Mouse (Mus musculus): ENCODE measurements at regions not wholly inside any gene's neighbourhood (a gene's known extent, or its start where the extent isn't known, plus 50 kb on each side); places are given as distances from the start of the nearest gene placed in this dataset.

DNA sequence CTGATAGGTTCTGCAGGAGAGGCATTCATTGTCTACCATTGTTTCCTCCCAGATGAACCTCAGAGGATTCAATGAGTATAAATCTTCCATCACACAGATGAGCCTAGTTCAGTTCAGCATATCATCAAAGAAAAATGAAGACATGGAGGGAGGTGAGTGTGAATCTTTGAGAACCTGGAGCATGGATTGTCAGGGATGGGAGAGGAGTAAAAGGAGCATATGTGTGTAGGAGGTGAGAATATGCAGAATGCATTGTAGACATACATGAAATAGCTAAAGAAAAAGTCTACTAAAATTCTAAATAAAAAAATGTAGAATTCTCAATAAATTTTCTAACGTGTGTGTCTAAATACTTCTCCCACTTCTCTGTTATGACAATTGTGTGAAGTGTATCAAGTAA lies 284.8 kb upstream of the Kif2b start:
- Histone ChIP-seq H3K27ac (no peak overlapping the region), H3K4me3 (no peak overlapping the region)
- DNase-seq (ENCODE audit: low spot score in 2 of 2), result no peak
- TF ChIP-seq CTCF (conservative IDR thresholded peaks at IDR 0.05), result no peak

DNA sequence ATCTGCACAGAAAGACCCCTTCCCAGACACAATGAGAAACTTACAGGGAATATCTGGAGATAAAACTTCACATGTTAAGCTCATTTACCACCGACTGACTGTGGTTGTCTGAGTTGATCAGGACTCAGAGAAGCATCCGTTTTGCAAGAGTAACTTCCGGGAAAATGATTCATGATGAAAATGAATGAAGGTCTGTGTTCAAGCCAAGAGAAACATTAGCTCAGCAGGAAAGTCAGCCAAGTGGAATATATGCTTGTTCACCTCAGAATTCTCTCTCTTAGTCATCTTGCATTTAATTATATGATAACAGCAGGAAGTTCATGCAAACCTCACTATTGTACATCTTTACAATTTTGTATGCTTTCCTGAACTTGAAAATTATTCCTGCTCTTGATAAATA lies 279.1 kb upstream of the Kif2b start:
- Histone ChIP-seq H3K27ac (no peak overlapping the region), H3K4me3 (no peak overlapping the region)
- DNase-seq (ENCODE audit: low spot score in 2 of 2), result no peak
- no peak for TF ChIP-seq CTCF (conservative IDR thresholded peaks at IDR 0.05)

DNA sequence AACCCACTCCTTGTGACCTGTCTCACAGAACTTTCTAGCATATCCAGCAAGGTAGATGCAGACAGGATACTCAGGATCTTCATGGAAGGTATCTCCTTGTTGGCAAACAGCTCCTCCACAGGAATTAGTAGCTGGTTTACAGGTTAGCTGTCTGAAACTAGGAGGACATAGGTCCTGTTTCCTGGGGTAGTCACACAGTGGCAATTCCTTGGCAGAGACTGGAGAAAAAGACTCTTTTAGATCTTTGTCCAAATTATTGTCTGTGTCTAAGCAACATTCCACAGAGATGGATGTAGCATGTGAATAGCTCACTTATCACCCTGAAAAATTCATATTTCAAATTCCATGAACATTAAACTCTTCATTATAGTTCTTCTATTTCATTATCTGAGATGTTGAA lies 253.8 kb upstream of the Kif2b start:
- DNase-seq (ENCODE audit: low spot score in 2 of 2), result no peak
- Histone ChIP-seq H3K4me3 (no peak overlapping the region), H3K27ac (no peak overlapping the region)
- TF ChIP-seq CTCF (conservative IDR thresholded peaks at IDR 0.05), result no peak

DNA sequence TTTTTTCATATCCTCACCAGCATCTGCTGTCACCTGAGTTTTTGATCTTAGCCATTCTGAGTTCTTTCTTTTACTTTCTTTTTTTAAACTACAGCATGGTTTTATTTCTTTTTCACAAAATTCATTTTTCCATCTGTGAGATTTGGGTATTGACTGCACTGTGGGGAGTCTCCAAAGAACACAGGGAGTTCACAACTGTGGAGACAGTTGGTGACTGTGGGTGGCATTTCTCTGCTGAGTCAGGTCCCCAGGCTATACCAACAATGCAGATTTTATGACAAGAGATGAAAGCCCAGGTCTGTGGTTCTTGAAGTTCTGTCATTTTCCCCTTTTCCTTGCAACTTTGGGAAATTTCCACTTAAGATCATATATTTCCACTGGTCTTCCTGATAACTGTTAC lies 243.5 kb upstream of the Kif2b start:
- H3K27ac ChIP-seq, result peak overlapping the region; percentile 68
- TF ChIP-seq CTCF (conservative IDR thresholded peaks at IDR 0.05), result no peak
- no peak overlapping the region for H3K4me3 ChIP-seq
- peak; percentile 47 to 74 for DNase-seq (ENCODE audit: low spot score in 2 of 2)
